Mouse (Mus musculus) stomach, postnatal 0 days (tissue): ENCODE data around the gene Dsn1. TPM values are rescaled to one million over a fixed set of nuclear protein-coding genes. Genes with fewer than 3 reads are reported as not detected.

Source experiments
- ATAC-seq: fragments of 200-750 bp; cut with Nextera tagmentation; 2 replicates; pipeline ENCODE4 v1.8.0; 2017; ENCODE audit not compliant: low FRiP score, low TSS enrichment
- DNase-seq: peaks from one replicate; pipeline ENCODE4 v3.0.0-alpha.2; 2016; ENCODE audit warnings: low spot score
- H3K27ac ChIP-seq: fragments of 300-500 bp; sonication (generic); replicated peaks from 2 replicates; pipeline ENCODE4 v1.5.1; 2014; ENCODE audit warnings: mild to moderate bottlenecking, control low read depth
- H3K27me3 ChIP-seq: fragments of 300-500 bp; sonication (generic); 2 replicates; pipeline ENCODE4 v1.6.1; 2014; ENCODE audit warnings: low read length; ENCODE audit not compliant: control insufficient read depth, insufficient read depth
- H3K36me3 ChIP-seq: fragments of 300-500 bp; sonication (generic); 2 replicates; pipeline ENCODE4 v1.6.1; 2014; ENCODE audit warnings: low read length, mixed read lengths; ENCODE audit not compliant: control insufficient read depth, insufficient read depth
- H3K4me1 ChIP-seq: fragments of 300-500 bp; sonication (generic); replicated peaks from 2 replicates; pipeline ENCODE4 v1.6.1; 2014; ENCODE audit warnings: antibody characterized with exemption; ENCODE audit not compliant: control insufficient read depth, insufficient read depth
- H3K4me2 ChIP-seq: fragments of 300-500 bp; sonication (generic); replicated peaks from 2 replicates; pipeline ENCODE4 v1.6.1; 2014; ENCODE audit warnings: low read depth, mild to moderate bottlenecking, control low read depth, moderate library complexity
- H3K4me3 ChIP-seq: fragments of 300-500 bp; sonication (generic); 2 replicates; pipeline ENCODE4 v1.5.1; 2014; ENCODE audit warnings: low read depth, low read length, control low read depth
- H3K9ac ChIP-seq: fragments of 300-500 bp; sonication (generic); 2 replicates; pipeline ENCODE4 v1.6.1; 2014; ENCODE audit warnings: mild to moderate bottlenecking, low read length, control low read depth, mixed read lengths
- H3K9me3 ChIP-seq: fragments of 300-500 bp; sonication (generic); 2 replicates; pipeline ENCODE4 v1.6.1; 2016; ENCODE audit warnings: low read length; ENCODE audit not compliant: control insufficient read depth
- CTCF ChIP-seq: IDR thresholded peaks from 2 replicates; pipeline ENCODE4 v1.5.1; 2016; ENCODE audit warnings: antibody characterized with exemption, low read depth, mild to moderate bottlenecking, moderate library complexity
- EP300 ChIP-seq: optimal IDR thresholded peaks from 2 replicates; pipeline ENCODE3; 2016; ENCODE audit warnings: antibody characterized with exemption
- WGBS: fragments of 180-500 bp; shearing (Covaris S2); extraction: QIAGEN DNeasy Blood & Tissue Kit; methylation state at CpG from one replicate; pipeline ENCODE4 v1.1.7; 2014; 5-methylcytosine and 5-hydroxymethylcytosine counted together
- polyA plus RNA-seq: library from polyadenylated mRNA; unstranded; fragments of >200 nt; fragmentation: Nextera tagmentation; extraction: Ambion mirVana; gene quantifications from 2 replicates; pipeline ENCODE4 v1.2.1, GENCODE M21; 2015

Gene Dsn1
- polyA plus RNA-seq, 1 experiment from 2014 or later = 7.9 TPM

GRCm38 (mm10) chr2:156970253-156970652 lies 36.7 kb downstream of the Dsn1 start:
- Histone ChIP-seq H3K4me3 (no peak overlapping the region), H3K4me1 (no peaks in the 10 kb centered on the region), H3K36me3 (no peaks in the 10 kb centered on the region), H3K9me3 (no peaks in the 10 kb centered on the region), H3K27ac (no peak overlapping the region), H3K27me3 (no peaks in the 10 kb centered on the region), H3K4me2 (no peak overlapping the region), H3K9ac (no peak overlapping the region)
- TF ChIP-seq EP300 (no peak), CTCF (no peak)
- WGBS = 66% methylated on average over 7 of the region's 7 CpGs
- ATAC-seq (no peak), DNase-seq (no peak)

GRCm38 (mm10) chr2:156968501-156968900 lies 38.5 kb downstream of the Dsn1 start:
- no peaks in the 10 kb centered on the region for H3K36me3 ChIP-seq
- no peak overlapping the region for H3K4me2 ChIP-seq
- H3K9me3 ChIP-seq = no peaks in the 10 kb centered on the region
- no peak overlapping the region for H3K9ac ChIP-seq
- H3K4me3 ChIP-seq = no peak overlapping the region
- 64% methylated on average over 4 of the region's 4 CpGs for WGBS
- TF ChIP-seq CTCF = no peak
- no peak for TF ChIP-seq EP300
- no peaks in the 10 kb centered on the region for H3K27me3 ChIP-seq
- H3K4me1 ChIP-seq = no peaks in the 10 kb centered on the region
- DNase-seq (no peak), ATAC-seq (no peak)
- H3K27ac ChIP-seq = no peak overlapping the region

GRCm38 (mm10) chr2:156967388-156967787 lies 39.6 kb downstream of the Dsn1 start:
- TF ChIP-seq CTCF = no peak
- no peak for TF ChIP-seq EP300
- H3K4me2 ChIP-seq = no peak overlapping the region
- no peak for DNase-seq
- no peaks in the 10 kb centered on the region for H3K27me3 ChIP-seq
- no peaks in the 10 kb centered on the region for H3K4me1 ChIP-seq
- ATAC-seq = no peak
- no peak overlapping the region for H3K4me3 ChIP-seq
- WGBS = 80% methylated on average over 6 of the region's 6 CpGs
- H3K36me3 ChIP-seq = no peaks in the 10 kb centered on the region
- no peaks in the 10 kb centered on the region for H3K9me3 ChIP-seq
- no peak overlapping the region for H3K27ac ChIP-seq
- H3K9ac ChIP-seq = no peak overlapping the region

- Histone ChIP-seq H3K27ac (no peak overlapping the region), H3K27me3 (no peaks in the 10 kb centered on the region), H3K9me3 (no peaks in the 10 kb centered on the region), H3K4me1 (no peaks in the 10 kb centered on the region), H3K9ac (no peak overlapping the region), H3K4me2 (no peak overlapping the region), H3K36me3 (no peaks in the 10 kb centered on the region), H3K4me3 (no peak overlapping the region)
- TF ChIP-seq EP300 = no peak
- TF ChIP-seq CTCF = no peak
- 93% methylated on average over 7 of the region's 7 CpGs for WGBS
- no peak for ATAC-seq
- DNase-seq = no peak
Observed at GRCm38 (mm10) chr2:156963891-156964290, 43.1 kb downstream of the Dsn1 start.

GRCm38 (mm10) chr2:156958496-156959252 lies 48.3 kb downstream of the Dsn1 start:
- no peaks in the 10 kb centered on the region for H3K27me3 ChIP-seq
- H3K4me3 ChIP-seq = no peak overlapping the region
- DNase-seq = no peak
- 75% methylated on average over 9 of the region's 9 CpGs for WGBS
- no peak overlapping the region for H3K4me2 ChIP-seq
- no peaks in the 10 kb centered on the region for H3K36me3 ChIP-seq
- ATAC-seq = no peak
- TF ChIP-seq EP300 = no peak
- no peak for TF ChIP-seq CTCF
- no peak overlapping the region for H3K9ac ChIP-seq
- no peak overlapping the region for H3K27ac ChIP-seq
- no peaks in the 10 kb centered on the region for H3K9me3 ChIP-seq
- no peaks in the 10 kb centered on the region for H3K4me1 ChIP-seq

- no peak overlapping the region for H3K27ac ChIP-seq
- H3K27me3 ChIP-seq = no peaks in the 10 kb centered on the region
- H3K36me3 ChIP-seq = no peaks in the 10 kb centered on the region
- no peak for DNase-seq
- H3K4me3 ChIP-seq = no peak overlapping the region
- H3K4me2 ChIP-seq = no peak overlapping the region
- whole genome bisulfite sequencing = 89% methylated on average over 2 of the region's 2 CpGs
- TF ChIP-seq CTCF = no peak
- TF ChIP-seq EP300 = no peak
- no peaks in the 10 kb centered on the region for H3K4me1 ChIP-seq
- no peaks in the 10 kb centered on the region for H3K9me3 ChIP-seq
- H3K9ac ChIP-seq = no peak overlapping the region
- no peak for ATAC-seq
Observed at GRCm38 (mm10) chr2:156957035-156957434, 49.9 kb downstream of the Dsn1 start.
